9 mouse cellular contexts compared by ENCODE assay signal in genomic region chr10:42760329-42760728, GRCm38 (mm10). TPM values are rescaled to one million over a fixed set of nuclear protein-coding genes. Genes with fewer than 3 reads are reported as not detected.
DNase-seq lines count a peak whose midpoint lies in the region; ATAC-seq and TF ChIP-seq lines count a peak whose summit lies in the region.
"Had no signal": no experiment of that assay in that cellular context is flagged by ENCODE, and none has a peak within 500 bp of the region (broad histone marks: within the 10 kb centered on the region; RNA-seq: fewer than 3 reads in every experiment).

No protein-coding gene starts in this region.

- H3K36me3 ChIP-seq in kidney, embryonic 15.5 days = no peaks in the 10 kb centered on the region
- H3K36me3 ChIP-seq in lung, postnatal 0 days (ENCODE audit: insufficient read depth, low read length) = no peaks in the 10 kb centered on the region
- H3K36me3 ChIP-seq: neural tube, embryonic 13.5 days had no signal

- no peak for ATAC-seq in kidney, embryonic 15.5 days (replicated peaks; ENCODE audit: low FRiP score)
- ATAC-seq in granulocyte monocyte progenitor cell, adult 5-6 weeks (replicated peaks; ENCODE audit: poor library complexity, severe bottlenecking) = peak; percentile 63
- no peak for ATAC-seq in lung, postnatal 0 days

- peak overlapping the region; percentile 69; the same call in 1 of the 2 replicates for H3K4me2 ChIP-seq in kidney, embryonic 15.5 days
- no peak overlapping the region for H3K4me2 ChIP-seq in lung, postnatal 0 days (replicated peaks; ENCODE audit: low read depth, low read length)

- no peak for TF ChIP-seq EP300 in lung, postnatal 0 days (IDR thresholded peaks at IDR 0.05)

- H3K9me3 ChIP-seq in kidney, embryonic 15.5 days (replicated peaks) = no peaks in the 10 kb centered on the region
- H3K9me3 ChIP-seq in lung, postnatal 0 days (ENCODE audit: low read length) = no peaks in the 10 kb centered on the region
- H3K9me3 ChIP-seq: neural tube, embryonic 13.5 days had no signal

- H3K4me1 ChIP-seq in kidney, embryonic 15.5 days = peaks cover 22% of the 10 kb centered on the region
- H3K4me1 ChIP-seq in lung, postnatal 0 days (ENCODE audit: insufficient read depth, low read depth, low read length) = peaks cover 4% of the 10 kb centered on the region; the same call in 1 of the 2 replicates

- H3K27ac ChIP-seq in kidney, embryonic 15.5 days = no peak overlapping the region
- no peak overlapping the region for H3K27ac ChIP-seq in lung, postnatal 0 days (ENCODE audit: low read length)
- H3K27ac ChIP-seq: neural tube, embryonic 13.5 days had no signal

- H3K4me3 ChIP-seq in kidney, embryonic 15.5 days (replicated peaks) = no peak overlapping the region
- no peak overlapping the region for H3K4me3 ChIP-seq in lung, postnatal 0 days (ENCODE audit: low read depth, low read length)

- WGBS in kidney, embryonic 15.5 days = 57% methylated on average over 8 of the region's 8 CpGs
- WGBS in lung, postnatal 0 days = 52% methylated on average over 8 of the region's 8 CpGs

- peak; percentile 23 for DNase-seq in adrenal gland, adult 8-10 months
- no peak for DNase-seq in adrenal gland, adult 2 months
- no peak for DNase-seq in kidney, adult 11 months
- DNase-seq in lung, postnatal 0 days (ENCODE audit: low spot score) = peak; percentile 20
- peak; percentile 7 for DNase-seq in yolk sac, embryonic 10.5 days (ENCODE audit: low spot score)
- DNase-seq in urinary bladder, postnatal 4 days (ENCODE audit: low spot score in 2 of 2) = no peak

- no peaks in the 10 kb centered on the region for H3K27me3 ChIP-seq in kidney, embryonic 15.5 days
- H3K27me3 ChIP-seq in lung, postnatal 0 days (replicated peaks; ENCODE audit: insufficient read depth, low read length) = no peaks in the 10 kb centered on the region
- H3K27me3 ChIP-seq: neural tube, embryonic 13.5 days had no signal

- TF ChIP-seq CTCF in lung, postnatal 0 days (IDR thresholded peaks at IDR 0.05) = peak; percentile 52

- no peak overlapping the region for H3K9ac ChIP-seq in kidney, embryonic 15.5 days
- H3K9ac ChIP-seq in lung, postnatal 0 days (replicated peaks; ENCODE audit: low read depth) = no peak overlapping the region

RNA-seq across cellular contexts. Expression of gene Sec63, which starts 1.0 kb away (rescaled TPM):
- total RNA-seq in adrenal gland, adult 8-10 months (2022) = 10 to 100 TPM; 78.3 to 92.2 (median 84.0) TPM
- total RNA-seq in adrenal gland, adult 2 months (2021) = 10 to 100 TPM; 65.6 to 81.1 TPM
- polyA plus RNA-seq in adrenal gland, adult 2 months (2012; rRNA removed) = 7.0 and 7.1 TPM in 2 replicates
- polyA plus RNA-seq in kidney, embryonic 15.5 days (2015; fragmentation: Nextera tagmentation; extraction: Ambion mirVana) = 23.6 and 25.1 TPM in 2 replicates
- total RNA-seq in granulocyte monocyte progenitor cell, adult 5-6 weeks (2014; fragmentation: Nextera tagmentation) = 45.5 and 54.6 TPM in 2 replicates
- 46.8 and 68.4 TPM in 2 replicates for total RNA-seq in granulocyte monocyte progenitor cell, adult 5-6 weeks (2017)
- polyA plus RNA-seq in lung, postnatal 0 days (2015; fragmentation: Nextera tagmentation; extraction: Ambion mirVana) = 15.1 and 17.2 TPM in 2 replicates

Comparison
In these comparisons a context has a peak if more than half of its experiments do, and no peak if none do; other contexts are left out.
1. DNase-seq: peak in adrenal gland, adult 8-10 months (single experiment), lung, postnatal 0 days (single experiment) and yolk sac, embryonic 10.5 days (single experiment); none in adrenal gland, adult 2 months (single experiment), kidney, adult 11 months (single experiment) and urinary bladder, postnatal 4 days (0 of 2).